Mouse (Mus musculus) bone marrow macrophage, adult 2 months (primary cell): ENCODE data around the gene Fam169b.

Source experiments
- CTCF ChIP-seq: IDR thresholded peaks from 2 replicates; pipeline ENCODE4 v1.5.1; 2012; ENCODE audit warnings: low read depth, mild to moderate bottlenecking, low read length, moderate library complexity
- POLR2A ChIP-seq: IDR thresholded peaks from 2 replicates; pipeline ENCODE4 v1.6.1; 2012; ENCODE audit warnings: mild to moderate bottlenecking, low read depth, low read length, borderline replicate concordance

- TF ChIP-seq POLR2A (no peak), CTCF (no peak)
Measured at GRCm38 (mm10) chr7:68277897-68278270, 4.2 kb downstream of the Fam169b start.
